Mouse (Mus musculus): ENCODE measurements around the gene Fcer1a. TPM values are rescaled to one million over a fixed set of nuclear protein-coding genes. Genes with fewer than 3 reads are reported as not detected.

Gene Fcer1a
- polyA plus RNA-seq, 1 experiment from 2014 or later: not detected

GRCm38 (mm10) chr1:173174154-173174842 is 52.7 kb downstream of the Fcer1a start:
- H3K36me3 ChIP-seq (ENCODE audit: control insufficient read depth, insufficient read depth): no peaks in the 10 kb centered on the region
- no peaks in the 10 kb centered on the region for H3K27me3 ChIP-seq (replicated peaks; ENCODE audit: control insufficient read depth, insufficient read depth, low read length)
- H3K9me3 ChIP-seq (ENCODE audit: control insufficient read depth, low read length): no peaks in the 10 kb centered on the region
- H3K4me1 ChIP-seq (replicated peaks; ENCODE audit: control insufficient read depth, insufficient read depth, low read length): no peaks in the 10 kb centered on the region
- ATAC-seq: no peak
- no peak overlapping the region for H3K27ac ChIP-seq (ENCODE audit: low read length)
- no peak overlapping the region for H3K4me2 ChIP-seq (ENCODE audit: low read length)
- no peak overlapping the region for H3K9ac ChIP-seq (replicated peaks; ENCODE audit: low read depth, low read length)
- no peak overlapping the region for H3K4me3 ChIP-seq (replicated peaks; ENCODE audit: low read length)

Other genes starting within 250 kb of the Fcer1a start
- gene Olfr1408, start 89.8 kb downstream of the Fcer1a start, polyA plus RNA-seq (2015; fragmentation: Nextera tagmentation; extraction: Ambion mirVana): not detected in 2 replicates
- not detected in 2 replicates for gene Olfr1406, start 36.6 kb downstream of the Fcer1a start, polyA plus RNA-seq (2015; fragmentation: Nextera tagmentation; extraction: Ambion mirVana)
- not detected in 2 replicates for gene Olfr218, start 29.4 kb downstream of the Fcer1a start, polyA plus RNA-seq (2015; fragmentation: Nextera tagmentation; extraction: Ambion mirVana)
- not detected in 2 replicates for gene Olfr1404, start 14.8 kb downstream of the Fcer1a start, polyA plus RNA-seq (2015; fragmentation: Nextera tagmentation; extraction: Ambion mirVana)
- gene Olfr418, start 38.8 kb upstream of the Fcer1a start, polyA plus RNA-seq (2015; fragmentation: Nextera tagmentation; extraction: Ambion mirVana): not detected in 2 replicates
- gene Mptx2, start 50.6 kb upstream of the Fcer1a start, polyA plus RNA-seq (2015; fragmentation: Nextera tagmentation; extraction: Ambion mirVana): not detected in 2 replicates
- gene Ackr1, start 106.5 kb upstream of the Fcer1a start, polyA plus RNA-seq (2015; fragmentation: Nextera tagmentation; extraction: Ambion mirVana): 12.4 and 14.0 TPM in 2 replicates
- gene Aim2, start 123.7 kb upstream of the Fcer1a start, polyA plus RNA-seq (2015; fragmentation: Nextera tagmentation; extraction: Ambion mirVana): 3.0 and 4.0 TPM in 2 replicates
- 33.8 and 47.1 TPM in 2 replicates for gene Cadm3, start 140.5 kb upstream of the Fcer1a start, polyA plus RNA-seq (2015; fragmentation: Nextera tagmentation; extraction: Ambion mirVana)